In the genomic region with DNA sequence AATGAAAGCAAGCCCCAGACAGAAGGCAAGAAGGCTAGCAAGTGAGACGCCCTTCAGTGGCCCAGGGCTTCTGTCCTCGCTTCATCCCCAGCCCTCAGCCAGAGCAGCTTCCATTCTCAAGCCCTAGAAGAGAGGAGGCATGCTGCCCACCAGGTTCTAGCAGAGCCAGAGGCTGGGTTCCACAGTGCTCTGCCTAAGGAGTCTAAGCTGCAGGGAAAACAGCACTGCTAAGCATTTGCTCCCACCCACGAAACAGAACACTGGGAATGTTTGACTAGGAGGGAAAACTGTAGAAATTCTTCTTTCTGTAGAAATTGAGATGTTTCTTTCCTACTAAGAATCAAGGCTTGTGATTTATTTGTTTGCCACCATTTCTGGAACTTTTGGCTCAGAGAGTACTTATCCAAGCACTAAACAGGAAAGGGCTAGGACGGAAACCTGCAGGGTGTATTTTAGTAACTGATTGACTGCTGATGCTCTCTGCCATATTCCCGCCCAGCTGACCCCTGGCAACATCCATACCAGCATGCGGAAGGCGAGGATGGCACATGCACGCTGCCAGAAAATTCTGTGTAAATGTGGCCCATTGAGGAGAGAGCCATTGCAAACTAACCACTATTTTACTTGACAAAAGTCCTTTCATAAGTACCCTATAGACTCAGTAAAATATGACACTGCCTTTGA, we compare ENCODE assay signal across 14 mouse cellular contexts. TPM values are rescaled to one million over a fixed set of nuclear protein-coding genes. Genes with fewer than 3 reads are reported as not detected.
DNase-seq lines count a peak whose midpoint lies in the region.
"Had no signal": no experiment of that assay in that cellular context is flagged by ENCODE, and none has a peak within 500 bp of the region (broad histone marks: within the 10 kb centered on the region; RNA-seq: fewer than 3 reads in every experiment).

No protein-coding gene starts in this region.

- DNase-seq in kidney, adult 18-20 months: peak; percentile 38
- no peak for DNase-seq in kidney, postnatal 4 days
- peak; percentile 49 to 69 for DNase-seq in layer of hippocampus, adult 18-20 months (ENCODE audit: low spot score in 2 of 2)
- DNase-seq in layer of hippocampus, adult 11-12 months (ENCODE audit: low spot score): no peak
- peak; percentile 61 for DNase-seq in brain, adult 2 months (ENCODE audit: low read depth, low spot score)
- DNase-seq in kidney, postnatal 14 days: peak; percentile 38
- DNase-seq in adrenal gland, postnatal 25 days: no peak
- DNase-seq: adrenal gland, adult 2 months; cerebellum, adult 11 months; cerebellum, adult 8-10 months; cerebellum, postnatal 14 days; embryo, embryonic 11 days; gastrocnemius, postnatal 14 days; heart, postnatal 4 days had no signal

RNA-seq across cellular contexts. Expression of a gene that starts 9.1 kb away (rescaled TPM):
- 10 to 100 TPM; 53.0 to 53.6 TPM for total RNA-seq in layer of hippocampus, adult 18-20 months (2021)
- total RNA-seq in adrenal gland, postnatal 25 days (2021): 29.1 and 36.3 TPM in 2 replicates

Comparison
In these comparisons a context has a peak if more than half of its experiments do, and no peak if none do; other contexts are left out.
1. DNase-seq: peak in kidney, adult 18-20 months (single experiment), layer of hippocampus, adult 18-20 months (2 of 2), brain, adult 2 months (single experiment) and kidney, postnatal 14 days (single experiment); none in kidney, postnatal 4 days (0 of 2), layer of hippocampus, adult 11-12 months (single experiment) and adrenal gland, postnatal 25 days (single experiment).